31 mouse cellular contexts compared by ENCODE assay signal in genomic region chr1:138083707-138084106, GRCm38 (mm10).
A peak's percentile ranks its signal among the peaks of the same experiment; 100 is the strongest.
DNase-seq lines count a peak whose midpoint lies in the region; ATAC-seq lines count a peak whose summit lies in the region.
"Had no signal": no experiment of that assay in that cellular context is flagged by ENCODE, and none has a peak within 500 bp of the region (broad histone marks: within the 10 kb centered on the region; RNA-seq: fewer than 3 reads in every experiment).

No protein-coding gene starts in this region.

- no peak overlapping the region for H3K9ac ChIP-seq in neural tube, embryonic 14.5 days (replicated peaks; ENCODE audit: low read depth, low read length)
- H3K9ac ChIP-seq in neural tube, embryonic 15.5 days (replicated peaks), result no peak overlapping the region
- no peak overlapping the region for H3K9ac ChIP-seq in kidney, embryonic 16.5 days (replicated peaks; ENCODE audit: low read length)
- no peak overlapping the region for H3K9ac ChIP-seq in heart, embryonic 11.5 days (ENCODE audit: low read depth, low read length)
- H3K9ac ChIP-seq: embryonic facial prominence, embryonic 13.5 days; forebrain, embryonic 13.5 days; heart, embryonic 13.5 days; hindbrain, embryonic 14.5 days had no signal

- H3K36me3 ChIP-seq in neural tube, embryonic 14.5 days (ENCODE audit: control insufficient read depth, insufficient read depth, low read length), result no peaks in the 10 kb centered on the region
- no peaks in the 10 kb centered on the region for H3K36me3 ChIP-seq in neural tube, embryonic 15.5 days
- H3K36me3 ChIP-seq in kidney, embryonic 16.5 days (ENCODE audit: insufficient read depth, low read length), result no peaks in the 10 kb centered on the region
- H3K36me3 ChIP-seq in heart, embryonic 11.5 days (ENCODE audit: control insufficient read depth, insufficient read depth, low read length), result no peaks in the 10 kb centered on the region
- H3K36me3 ChIP-seq: embryonic facial prominence, embryonic 10.5 days; embryonic facial prominence, embryonic 13.5 days; G1E; heart, embryonic 13.5 days had no signal

- no peaks in the 10 kb centered on the region for H3K27me3 ChIP-seq in neural tube, embryonic 14.5 days (ENCODE audit: control insufficient read depth, insufficient read depth, low read length)
- no peaks in the 10 kb centered on the region for H3K27me3 ChIP-seq in neural tube, embryonic 15.5 days (replicated peaks)
- H3K27me3 ChIP-seq in kidney, embryonic 16.5 days (ENCODE audit: insufficient read depth, low read length), result no peaks in the 10 kb centered on the region
- no peaks in the 10 kb centered on the region for H3K27me3 ChIP-seq in heart, embryonic 11.5 days (ENCODE audit: control insufficient read depth, insufficient read depth, low read length)
- H3K27me3 ChIP-seq: CH12.LX; embryonic facial prominence, embryonic 13.5 days; forebrain, embryonic 13.5 days; heart, embryonic 13.5 days had no signal

- no peak overlapping the region for H3K4me3 ChIP-seq in neural tube, embryonic 14.5 days (ENCODE audit: low read depth, low read length)
- no peak overlapping the region for H3K4me3 ChIP-seq in neural tube, embryonic 15.5 days (replicated peaks)
- H3K4me3 ChIP-seq in kidney, embryonic 16.5 days (ENCODE audit: low read length), result no peak overlapping the region
- no peak overlapping the region for H3K4me3 ChIP-seq in heart, embryonic 11.5 days (ENCODE audit: low read depth, low read length)
- H3K4me3 ChIP-seq: embryonic facial prominence, embryonic 10.5 days; embryonic facial prominence, embryonic 13.5 days; erythroblast, embryonic 14.5 days; forebrain, embryonic 13.5 days; gastrocnemius, adult 2 months; heart, embryonic 13.5 days had no signal

- H3K4me1 ChIP-seq in neural tube, embryonic 14.5 days (ENCODE audit: control insufficient read depth, insufficient read depth, low read length), result no peaks in the 10 kb centered on the region
- peaks cover 3% of the 10 kb centered on the region; the same call in 1 of the 2 replicates for H3K4me1 ChIP-seq in neural tube, embryonic 15.5 days
- no peaks in the 10 kb centered on the region for H3K4me1 ChIP-seq in kidney, embryonic 16.5 days (ENCODE audit: insufficient read depth, low read length)
- no peaks in the 10 kb centered on the region for H3K4me1 ChIP-seq in heart, embryonic 11.5 days (ENCODE audit: control insufficient read depth, insufficient read depth, low read length)
- H3K4me1 ChIP-seq: embryonic facial prominence, embryonic 10.5 days; embryonic facial prominence, embryonic 13.5 days; forebrain, embryonic 13.5 days; heart, embryonic 13.5 days had no signal

- no peaks in the 10 kb centered on the region for H3K9me3 ChIP-seq in neural tube, embryonic 14.5 days (ENCODE audit: control insufficient read depth, low read length)
- no peaks in the 10 kb centered on the region for H3K9me3 ChIP-seq in neural tube, embryonic 15.5 days (replicated peaks)
- H3K9me3 ChIP-seq in kidney, embryonic 16.5 days (ENCODE audit: low read length), result no peaks in the 10 kb centered on the region
- no peaks in the 10 kb centered on the region for H3K9me3 ChIP-seq in heart, embryonic 11.5 days (replicated peaks; ENCODE audit: control insufficient read depth, low read length)
- H3K9me3 ChIP-seq: embryonic facial prominence, embryonic 10.5 days; embryonic facial prominence, embryonic 13.5 days; forebrain, embryonic 13.5 days; heart, embryonic 13.5 days had no signal

- ATAC-seq in neural tube, embryonic 14.5 days (ENCODE audit: low read depth), result peak; percentile 39; the same call in 1 of the 2 replicates
- ATAC-seq in neural tube, embryonic 15.5 days (ENCODE audit: low FRiP score), result no peak
- peak; percentile 89 for ATAC-seq in kidney, embryonic 16.5 days (ENCODE audit: low FRiP score, low TSS enrichment)
- ATAC-seq in heart, embryonic 11.5 days (replicated peaks; ENCODE audit: insufficient number of reproducible peaks, low FRiP score, low TSS enrichment), result no peak
- ATAC-seq: forebrain, embryonic 13.5 days; forebrain, embryonic 16.5 days; hindbrain, postnatal 0 days; Patski had no signal

- no peak overlapping the region for H3K4me2 ChIP-seq in neural tube, embryonic 14.5 days (ENCODE audit: low read depth, low read length)
- no peak overlapping the region for H3K4me2 ChIP-seq in neural tube, embryonic 15.5 days
- no peak overlapping the region for H3K4me2 ChIP-seq in kidney, embryonic 16.5 days (replicated peaks; ENCODE audit: low read depth, low read length)
- no peak overlapping the region for H3K4me2 ChIP-seq in heart, embryonic 11.5 days
- H3K4me2 ChIP-seq: embryonic facial prominence, embryonic 13.5 days; forebrain, embryonic 13.5 days; heart, embryonic 13.5 days; hindbrain, embryonic 14.5 days had no signal

- no peak overlapping the region for H3K27ac ChIP-seq in neural tube, embryonic 14.5 days (ENCODE audit: low read depth, low read length)
- H3K27ac ChIP-seq in neural tube, embryonic 15.5 days (replicated peaks), result no peak overlapping the region
- H3K27ac ChIP-seq in kidney, embryonic 16.5 days (ENCODE audit: low read length), result peak overlapping the region; percentile 72
- H3K27ac ChIP-seq in heart, embryonic 11.5 days (ENCODE audit: low read depth, low read length), result no peak overlapping the region
- H3K27ac ChIP-seq: embryonic facial prominence, embryonic 10.5 days; embryonic facial prominence, embryonic 13.5 days; forebrain, embryonic 13.5 days; gastrocnemius, adult 2 months; heart, embryonic 13.5 days; hindbrain, embryonic 14.5 days; hindbrain, postnatal 0 days had no signal

- peak; percentile 4 for DNase-seq in kidney, adult 11 months
- no peak for DNase-seq in kidney, adult 18-20 months
- DNase-seq in kidney, postnatal 14 days, result peak; percentile 14
- DNase-seq in gastrocnemius, postnatal 10 days, result no peak
- DNase-seq: adrenal gland, postnatal 10 days; adrenal gland, postnatal 36 days; B cell, adult 2 months; cerebellum, adult 18-20 months; cerebellum, adult 9-11 months; cerebellum, postnatal 36 days; embryo, embryonic 11 days; gastrocnemius, adult 2 months; gastrocnemius, postnatal 25 days; heart, adult 18-20 months; heart, postnatal 14 days; heart, postnatal 4 days had no signal

Comparison
In these comparisons a context has a peak if more than half of its experiments do, and no peak if none do; other contexts are left out.
1. DNase-seq: peak in kidney, adult 11 months (single experiment) and kidney, postnatal 14 days (single experiment); none in kidney, adult 18-20 months (single experiment) and gastrocnemius, postnatal 10 days (single experiment).
2. ATAC-seq: peak in neural tube, embryonic 14.5 days (single experiment) and kidney, embryonic 16.5 days (single experiment); none in neural tube, embryonic 15.5 days (single experiment) and heart, embryonic 11.5 days (single experiment).